Mouse (Mus musculus) CD4-positive, CD25-positive, alpha-beta regulatory T cell, adult 9 weeks (primary cell): Measurements from ENCODE around the gene Adgre4. TPM values are rescaled to one million over a fixed set of nuclear protein-coding genes. Genes with fewer than 3 reads are reported as not detected.

ENCODE experiments used
- polyA plus RNA-seq: library from polyadenylated mRNA; unstranded; fragments of 100-300 nt; shearing (Covaris generic); gene quantifications from one replicate; pipeline ENCODE4 v1.2.1, GENCODE M21; 2017

Adgre4 gene
- 1.2 TPM for polyA plus RNA-seq

DNA sequence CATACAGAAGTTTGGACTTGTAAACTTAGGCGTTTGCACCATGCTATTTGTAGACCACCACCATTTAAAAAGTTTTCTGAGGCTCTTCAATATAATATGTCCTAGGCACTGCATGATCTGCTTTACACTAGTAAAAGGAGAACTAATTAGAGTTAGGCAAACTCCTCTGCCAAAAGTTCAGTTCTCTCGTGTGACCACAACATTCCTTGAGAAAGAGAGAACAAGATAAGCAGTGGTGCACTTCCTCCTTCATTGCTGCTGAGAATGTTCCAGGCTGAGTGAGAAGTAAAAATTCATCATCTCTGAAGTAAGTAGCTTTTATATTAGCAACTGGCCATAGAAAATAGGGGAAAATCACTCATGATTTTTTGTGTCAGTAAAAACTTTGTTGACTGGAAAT, at the start of gene Adgre4:
TSS of gene Adgre4 (plus strand) at position 199 of the 400 bp plus-strand sequence.

DNA sequence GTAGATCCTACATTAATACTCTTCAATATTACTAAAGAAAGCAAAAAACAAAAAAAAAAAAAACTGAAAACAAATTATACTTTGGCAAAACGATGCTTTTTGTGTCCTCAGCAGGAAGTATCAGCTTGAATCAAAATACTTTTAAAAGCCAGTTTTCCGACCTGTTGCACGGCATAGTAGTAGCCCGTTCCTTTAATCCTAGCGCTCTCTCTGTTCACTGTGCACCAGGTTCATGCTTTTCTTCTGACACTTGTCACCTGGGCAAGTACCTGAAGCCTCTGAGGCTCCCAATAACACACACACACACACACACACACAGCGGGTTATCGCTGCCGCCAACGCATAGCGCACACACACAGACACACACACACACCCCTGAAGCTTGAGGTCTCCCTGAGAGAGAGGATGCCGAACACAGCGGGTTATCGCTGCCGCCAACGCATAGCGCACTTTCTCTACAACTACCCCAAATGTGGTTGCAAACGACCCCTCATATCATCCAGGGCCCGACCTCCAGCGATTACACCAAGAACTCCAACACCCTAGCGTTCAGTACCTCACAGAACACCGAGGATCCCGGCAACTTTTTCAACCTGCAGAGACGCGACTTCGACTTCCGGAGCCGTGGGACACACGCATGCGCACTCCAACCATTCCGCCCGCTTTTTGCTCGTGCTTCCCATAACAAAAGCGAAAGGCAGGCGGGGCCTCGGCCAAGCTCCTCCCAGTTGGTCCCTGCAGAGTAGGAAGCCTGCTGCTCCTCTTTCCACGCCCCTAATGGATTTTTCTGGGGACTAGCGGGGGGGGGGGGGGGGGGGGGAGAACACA, 37.6 kb upstream of the Adgre4 start, which contains the start of gene Pot1b:
TSS of gene Pot1b (minus strand) at position 645 of the 828 bp plus-strand sequence.

GRCm38 (mm10) chr17:55878636-55879369, 129.0 kb downstream of the Adgre4 start, which contains the start of gene Zfp119a:
Gene Zfp119a, minus strand, starts transcription at chr17:55878930.

Other genes starting within 250 kb of the Adgre4 start
- gene Vmn2r118, start 124.8 kb upstream of the Adgre4 start, polyA plus RNA-seq: not detected
- gene Pot1b, start 37.4 kb upstream of the Adgre4 start, polyA plus RNA-seq: 23.4 TPM
- 26.8 TPM for gene Zfp119a, start 128.9 kb downstream of the Adgre4 start, polyA plus RNA-seq
- gene Zfp959, start 142.1 kb downstream of the Adgre4 start, polyA plus RNA-seq: 31.1 TPM
- 15.2 TPM for gene Zfp119b, start 199.5 kb downstream of the Adgre4 start, polyA plus RNA-seq
- gene Ebi3, start 202.7 kb downstream of the Adgre4 start, polyA plus RNA-seq: 48.5 TPM
- gene Yju2, start 209.1 kb downstream of the Adgre4 start, polyA plus RNA-seq: 40.2 TPM
- 0.19 TPM for gene Shd, start 220.5 kb downstream of the Adgre4 start, polyA plus RNA-seq
- gene Fsd1, start 236.5 kb downstream of the Adgre4 start, polyA plus RNA-seq: not detected